Comparison of ENCODE assay signal across 12 mouse cellular contexts in genomic region chr5:148389007-148389970, GRCm38 (mm10). TPM values are rescaled to one million over a fixed set of nuclear protein-coding genes. Genes with fewer than 3 reads are reported as not detected.
A peak's percentile ranks its signal among the peaks of the same experiment; 100 is the strongest.
DNase-seq lines count a peak whose midpoint lies in the region; ATAC-seq and TF ChIP-seq lines count a peak whose summit lies in the region.
"Had no signal": no experiment of that assay in that cellular context is flagged by ENCODE, and none has a peak within 500 bp of the region (broad histone marks: within the 10 kb centered on the region; RNA-seq: fewer than 3 reads in every experiment).

No protein-coding gene starts in this region.

- intact Hi-C loops in left cerebral cortex, adult 2 months (cut with DNase I): no loop called here

- H3K4me1 ChIP-seq in liver, embryonic 12.5 days: peaks cover 39% of the 10 kb centered on the region

- H3K4me2 ChIP-seq in liver, embryonic 12.5 days: peak overlapping the region; percentile 58
- H3K4me2 ChIP-seq: limb, embryonic 13.5 days had no signal

- H3K9me3 ChIP-seq in liver, embryonic 12.5 days (replicated peaks): 0 out of 2 replicates have a peak, but pooled peaks cover 5% of the 10 kb centered on the region

- peak; percentile 97 for ATAC-seq in liver, embryonic 12.5 days
- no peak for ATAC-seq in monocyte, adult 5-6 weeks (replicated peaks; ENCODE audit: insufficient number of reproducible peaks, low FRiP score, low TSS enrichment, poor library complexity, severe bottlenecking)

- no peak for TF ChIP-seq CTCF in left cerebral cortex, adult 2 months (IDR thresholded peaks at IDR 0.05)

- H3K9ac ChIP-seq in liver, embryonic 12.5 days: peak overlapping the region; percentile 31
- H3K9ac ChIP-seq: limb, embryonic 13.5 days had no signal

- peaks cover 82% of the 10 kb centered on the region for H3K36me3 ChIP-seq in liver, embryonic 12.5 days
- H3K36me3 ChIP-seq: limb, embryonic 13.5 days had no signal

- H3K4me3 ChIP-seq in left cerebral cortex, adult 2 months: no peak overlapping the region; the same call in 1 of the 2 replicates
- H3K4me3 ChIP-seq in liver, embryonic 12.5 days: peak overlapping the region; percentile 14; the same call in 1 of the 2 replicates
- H3K4me3 ChIP-seq: hindbrain, embryonic 10.5 days; limb, embryonic 13.5 days had no signal

- H3K27me3 ChIP-seq in liver, embryonic 12.5 days (replicated peaks): no peaks in the 10 kb centered on the region
- H3K27me3 ChIP-seq: limb, embryonic 13.5 days had no signal

- no peak for DNase-seq in left cerebral cortex, adult 2 months (ENCODE audit: extremely low spot score in 1 of 2, low spot score in 2 of 2)
- DNase-seq in left cerebral cortex, adult 11 months (ENCODE audit: low spot score): no peak
- peak; percentile 69 for DNase-seq in brain, adult 2 months (ENCODE audit: low read depth, low spot score)
- DNase-seq in spleen, postnatal 10 days (ENCODE audit: low spot score in 2 of 2): peak; percentile 37 to 72
- no peak for DNase-seq in retina, embryonic 14.5 days (ENCODE audit: low spot score)
- no peak for DNase-seq in heart, adult 8-10 months (ENCODE audit: low spot score)
- DNase-seq: cerebellum, postnatal 36 days; kidney, adult 9 months had no signal

- H3K27ac ChIP-seq in left cerebral cortex, adult 2 months: peak overlapping the region; percentile 55
- H3K27ac ChIP-seq in liver, embryonic 12.5 days: peak overlapping the region; percentile 72
- H3K27ac ChIP-seq: hindbrain, embryonic 10.5 days; limb, embryonic 13.5 days had no signal

- WGBS in liver, embryonic 12.5 days (ENCODE audit: insufficient replicate concordance): 64% methylated on average over 15 of the region's 15 CpGs

RNA-seq across cellular contexts. Expression of gene Slc7a1, which starts 10.4 kb away (rescaled TPM):
- 10 to 100 TPM; 27.3 to 28.7 TPM for total RNA-seq in left cerebral cortex, adult 2 months (2021)
- 28.8 and 30.2 TPM in 2 replicates for polyA plus RNA-seq in liver, embryonic 12.5 days (2016; fragmentation: Nextera tagmentation; extraction: Ambion mirVana)
- 18.7 to 39.0 TPM (median 26.6 TPM) in 3 replicates for total RNA-seq in monocyte, adult 5-6 weeks (2017)
- total RNA-seq in heart, adult 8-10 months (2022): 10 to 100 TPM in 3 of 4 experiments, 1 to 10 TPM in 1; 9.3 to 13.4 (median 10.9) TPM

Comparison
In these comparisons a context has a peak if more than half of its experiments do, and no peak if none do; other contexts are left out.
1. DNase-seq: peak in brain, adult 2 months (single experiment) and spleen, postnatal 10 days (2 of 2); none in left cerebral cortex, adult 2 months (0 of 2), left cerebral cortex, adult 11 months (single experiment), retina, embryonic 14.5 days (single experiment) and heart, adult 8-10 months (single experiment).